Mouse (Mus musculus) E14TG2a.4 (cell line): ENCODE data around the gene Kat2b.

Source experiments
- CTCF ChIP-seq: conservative IDR thresholded peaks from 2 replicates; pipeline ENCODE4 v1.5.1; 2014; ENCODE audit warnings: low read length
- NANOG ChIP-seq: IDR thresholded peaks from 2 replicates; pipeline ENCODE4 v1.6.1; 2014; ENCODE audit warnings: borderline replicate concordance, low read length, mixed read lengths

- no peak for TF ChIP-seq CTCF
- no peak for TF ChIP-seq NANOG
Measured at GRCm38 (mm10) chr17:53658668-53659067, 92.0 kb downstream of the Kat2b start.
